Mouse (Mus musculus): Measurements from ENCODE around the gene Dhx36. TPM values are rescaled to one million over a fixed set of nuclear protein-coding genes. Genes with fewer than 3 reads are reported as not detected.
A peak's percentile ranks its signal among the peaks of the same experiment; 100 is the strongest.

Dhx36 gene
- polyA plus RNA-seq (2016; fragmentation: Nextera tagmentation; extraction: Ambion mirVana) = 34.0 and 34.4 TPM in 2 replicates

- WGBS = under 1% methylated on average over 66 of the region's 66 CpGs
- peak; percentile 96 for DNase-seq (ENCODE audit: low spot score)
- Histone ChIP-seq H3K27ac (replicated peaks) (peak within 1 kb of the TSS; percentile 95), H3K9me3 (no peaks in the 10 kb centered on the region), H3K36me3 (replicated peaks) (peaks cover 6% of the 10 kb centered on the region), H3K4me1 (peaks cover 14% of the 10 kb centered on the region), H3K27me3 (replicated peaks; ENCODE audit: low read depth, poor library complexity, severe bottlenecking) (0 out of 2 replicates have a peak, but pooled peaks cover 3% of the 10 kb centered on the region), H3K4me3 (peak within 1 kb of the TSS; percentile 85)
These were observed at the start of gene Dhx36 for GRCm38 (mm10) chr3:62506488-62507205. Gene Dhx36 (minus strand): TSS chr3:62507004.

GRCm38 (mm10) chr3:62527593-62527992 lies 20.8 kb upstream of the Dhx36 start:
- no peaks in the 10 kb centered on the region for H3K9me3 ChIP-seq
- H3K36me3 ChIP-seq (replicated peaks) = no peaks in the 10 kb centered on the region
- no peak for DNase-seq (ENCODE audit: low spot score)
- no peak overlapping the region for H3K4me3 ChIP-seq
- WGBS = 73% methylated on average over 5 of the region's 5 CpGs
- H3K4me1 ChIP-seq = no peaks in the 10 kb centered on the region
- H3K27ac ChIP-seq (replicated peaks) = no peak overlapping the region
- H3K27me3 ChIP-seq (replicated peaks; ENCODE audit: low read depth, poor library complexity, severe bottlenecking) = no peaks in the 10 kb centered on the region

GRCm38 (mm10) chr3:62527160-62527559 lies 20.4 kb upstream of the Dhx36 start:
- Histone ChIP-seq H3K36me3 (replicated peaks) (no peaks in the 10 kb centered on the region), H3K27ac (replicated peaks) (no peak overlapping the region), H3K9me3 (no peaks in the 10 kb centered on the region), H3K27me3 (replicated peaks; ENCODE audit: low read depth, poor library complexity, severe bottlenecking) (no peaks in the 10 kb centered on the region), H3K4me1 (no peaks in the 10 kb centered on the region), H3K4me3 (no peak overlapping the region)
- no peak for DNase-seq (ENCODE audit: low spot score)
- WGBS = 48% methylated on average over 4 of the region's 4 CpGs

- H3K9me3 ChIP-seq = no peaks in the 10 kb centered on the region
- peak overlapping the region; percentile 95; the same call in 1 of the 2 replicates for H3K27ac ChIP-seq (replicated peaks)
- H3K27me3 ChIP-seq (replicated peaks; ENCODE audit: low read depth, poor library complexity, severe bottlenecking) = 0 out of 2 replicates have a peak, but pooled peaks cover 3% of the 10 kb centered on the region
- peaks cover under 1% of the 10 kb centered on the region; the same call in 1 of the 2 replicates for H3K36me3 ChIP-seq (replicated peaks)
- peaks cover 14% of the 10 kb centered on the region for H3K4me1 ChIP-seq
- WGBS = 36% methylated on average over 5 of the region's 5 CpGs
- H3K4me3 ChIP-seq = peak overlapping the region; percentile 85
- no peak for DNase-seq (ENCODE audit: low spot score)
These were observed 423 bp upstream of the Dhx36 start for GRCm38 (mm10) chr3:62507206-62507647.

GRCm38 (mm10) chr3:62505166-62505900 lies 1.5 kb downstream of the Dhx36 start:
- peak overlapping the region; percentile 85 for H3K4me3 ChIP-seq
- DNase-seq (ENCODE audit: low spot score) = no peak
- peaks cover 14% of the 10 kb centered on the region for H3K4me1 ChIP-seq
- peaks cover 19% of the 10 kb centered on the region for H3K36me3 ChIP-seq (replicated peaks)
- no peaks in the 10 kb centered on the region for H3K9me3 ChIP-seq
- no peak overlapping the region for H3K27ac ChIP-seq (replicated peaks)
- 81% methylated on average over 5 of the region's 5 CpGs for WGBS
- H3K27me3 ChIP-seq (replicated peaks; ENCODE audit: low read depth, poor library complexity, severe bottlenecking) = 0 out of 2 replicates have a peak, but pooled peaks cover 3% of the 10 kb centered on the region

GRCm38 (mm10) chr3:62499327-62499726 lies 7.5 kb downstream of the Dhx36 start:
- DNase-seq (ENCODE audit: low spot score) = no peak
- Histone ChIP-seq H3K4me1 (no peaks in the 10 kb centered on the region), H3K36me3 (replicated peaks) (peaks cover 75% of the 10 kb centered on the region), H3K27ac (replicated peaks) (no peak overlapping the region), H3K9me3 (no peaks in the 10 kb centered on the region), H3K27me3 (replicated peaks; ENCODE audit: low read depth, poor library complexity, severe bottlenecking) (no peaks in the 10 kb centered on the region), H3K4me3 (no peak overlapping the region)
- 72% methylated on average over 4 of the region's 4 CpGs for WGBS

- Histone ChIP-seq H3K4me3 (no peak overlapping the region), H3K36me3 (replicated peaks) (peaks cover 99% of the 10 kb centered on the region), H3K9me3 (no peaks in the 10 kb centered on the region), H3K27me3 (replicated peaks; ENCODE audit: low read depth, poor library complexity, severe bottlenecking) (no peaks in the 10 kb centered on the region), H3K4me1 (no peaks in the 10 kb centered on the region), H3K27ac (replicated peaks) (no peak overlapping the region)
- no peak for DNase-seq (ENCODE audit: low spot score)
- WGBS = 90% methylated on average over 6 of the region's 6 CpGs
These were observed 14.2 kb downstream of the Dhx36 start for GRCm38 (mm10) chr3:62492568-62492967.

- no peaks in the 10 kb centered on the region for H3K9me3 ChIP-seq
- peaks cover 99% of the 10 kb centered on the region for H3K36me3 ChIP-seq (replicated peaks)
- WGBS = 96% methylated on average over 2 of the region's 2 CpGs
- H3K27me3 ChIP-seq (replicated peaks; ENCODE audit: low read depth, poor library complexity, severe bottlenecking) = no peaks in the 10 kb centered on the region
- no peak overlapping the region for H3K27ac ChIP-seq (replicated peaks)
- no peaks in the 10 kb centered on the region for H3K4me1 ChIP-seq
- H3K4me3 ChIP-seq = no peak overlapping the region
- DNase-seq (ENCODE audit: low spot score) = no peak
These were observed 22.5 kb downstream of the Dhx36 start for GRCm38 (mm10) chr3:62484340-62484739.

GRCm38 (mm10) chr3:62470179-62470578 lies 36.6 kb downstream of the Dhx36 start:
- no peaks in the 10 kb centered on the region for H3K27me3 ChIP-seq (replicated peaks; ENCODE audit: low read depth, poor library complexity, severe bottlenecking)
- H3K36me3 ChIP-seq (replicated peaks) = peaks cover 98% of the 10 kb centered on the region
- 97% methylated on average over 1 of the region's 1 CpGs for WGBS
- no peak overlapping the region for H3K27ac ChIP-seq (replicated peaks)
- H3K9me3 ChIP-seq = no peaks in the 10 kb centered on the region
- no peak overlapping the region for H3K4me3 ChIP-seq
- no peaks in the 10 kb centered on the region for H3K4me1 ChIP-seq
- no peak for DNase-seq (ENCODE audit: low spot score)

GRCm38 (mm10) chr3:62464276-62464675 lies 42.5 kb downstream of the Dhx36 start:
- no peak for DNase-seq (ENCODE audit: low spot score)
- Histone ChIP-seq H3K27me3 (replicated peaks; ENCODE audit: low read depth, poor library complexity, severe bottlenecking) (no peaks in the 10 kb centered on the region), H3K4me1 (no peaks in the 10 kb centered on the region), H3K27ac (replicated peaks) (no peak overlapping the region), H3K4me3 (no peak overlapping the region), H3K9me3 (no peaks in the 10 kb centered on the region), H3K36me3 (replicated peaks) (peaks cover 98% of the 10 kb centered on the region)
- WGBS = 85% methylated on average over 3 of the region's 3 CpGs

GRCm38 (mm10) chr3:62459483-62459882 lies 47.3 kb downstream of the Dhx36 start:
- DNase-seq (ENCODE audit: low spot score) = no peak
- WGBS = 76% methylated on average over 6 of the region's 6 CpGs
- Histone ChIP-seq H3K27ac (replicated peaks) (no peak overlapping the region), H3K36me3 (replicated peaks) (peaks cover 53% of the 10 kb centered on the region), H3K9me3 (no peaks in the 10 kb centered on the region), H3K27me3 (replicated peaks; ENCODE audit: low read depth, poor library complexity, severe bottlenecking) (no peaks in the 10 kb centered on the region), H3K4me3 (no peak overlapping the region), H3K4me1 (peaks cover 8% of the 10 kb centered on the region)

- H3K4me1 ChIP-seq = peaks cover 18% of the 10 kb centered on the region
- no peak overlapping the region for H3K27ac ChIP-seq (replicated peaks)
- peak; percentile 71 for DNase-seq (ENCODE audit: low spot score)
- peaks cover 43% of the 10 kb centered on the region for H3K36me3 ChIP-seq (replicated peaks)
- no peak overlapping the region for H3K4me3 ChIP-seq
- H3K27me3 ChIP-seq (replicated peaks; ENCODE audit: low read depth, poor library complexity, severe bottlenecking) = no peaks in the 10 kb centered on the region
- 44% methylated on average over 6 of the region's 6 CpGs for WGBS
- no peaks in the 10 kb centered on the region for H3K9me3 ChIP-seq
These were observed 48.4 kb downstream of the Dhx36 start for GRCm38 (mm10) chr3:62458284-62459013.

Measured in embryonic facial prominence, embryonic 10.5 days (tissue).